Mouse (Mus musculus) urinary bladder, adult 2 months (tissue): ENCODE measurements at regions not wholly inside any gene's neighbourhood (a gene's known extent, or its start where the extent isn't known, plus 50 kb on each side); places are given as distances from the start of the nearest gene placed in this dataset.

Experiments
- DNase-seq: peaks from one replicate; pipeline ENCODE4 v3.0.0; 2022; ENCODE audit warnings: low spot score

DNA sequence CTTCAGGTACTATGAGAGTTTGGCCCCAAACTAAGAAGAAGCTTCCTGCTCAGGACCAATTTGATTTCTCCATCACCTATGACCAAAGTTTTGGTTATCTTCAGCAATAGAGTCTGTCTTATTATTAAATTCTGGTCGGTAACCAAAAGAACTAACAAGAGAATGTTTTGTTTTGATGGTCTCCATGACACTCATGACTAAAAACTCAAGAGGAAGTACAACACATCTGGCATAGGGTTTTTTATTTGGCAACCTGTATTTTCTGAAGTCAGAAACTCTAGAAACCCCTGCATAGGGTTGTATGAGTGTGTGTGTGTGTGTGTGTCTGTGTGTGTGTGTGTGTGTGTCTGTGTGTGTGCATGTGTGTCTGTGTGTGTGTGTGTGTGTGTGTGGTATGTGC is 310.5 kb downstream of the Ptprc start:
- DNase-seq: no peak

DNA sequence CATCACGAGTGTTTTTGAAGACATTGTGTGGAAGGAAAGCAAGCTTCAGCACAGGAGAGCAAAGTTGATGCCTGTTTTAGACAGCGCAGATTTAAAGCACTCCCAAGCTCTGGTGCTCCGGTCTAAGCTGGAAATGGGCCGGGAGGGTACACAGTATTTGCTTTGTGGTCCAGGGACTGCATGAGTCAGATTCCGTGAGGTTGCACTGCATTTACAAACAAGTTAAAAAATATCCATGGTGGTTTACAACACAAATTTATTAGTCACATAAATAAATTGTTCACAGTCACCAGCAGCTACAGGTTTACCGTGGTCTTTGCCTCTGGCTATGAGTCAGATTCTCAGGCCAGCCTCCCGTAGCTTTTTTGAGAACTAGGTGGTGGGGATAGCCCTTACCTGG is 312.0 kb downstream of the Ptprc start:
- DNase-seq: no peak

DNA sequence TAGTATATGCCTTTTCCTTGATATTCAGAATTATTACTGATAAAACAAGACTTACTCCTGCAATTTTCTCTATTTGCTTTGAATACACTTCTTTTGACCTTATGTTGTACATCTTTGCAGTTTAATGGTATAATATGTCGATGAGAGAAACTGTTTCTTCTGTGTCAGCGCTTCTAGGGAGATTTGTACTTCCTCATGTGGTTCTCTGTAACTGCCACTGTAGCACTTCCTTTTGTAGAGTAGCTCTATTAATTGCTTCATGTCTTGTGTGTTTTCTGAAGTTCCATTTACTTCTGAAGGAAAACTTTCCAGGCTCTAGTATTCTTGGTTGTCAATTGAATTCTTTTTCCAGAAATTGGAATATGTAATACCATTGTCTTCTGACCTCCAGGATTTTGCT is 323.2 kb downstream of the Ptprc start:
- DNase-seq: no peak

DNA sequence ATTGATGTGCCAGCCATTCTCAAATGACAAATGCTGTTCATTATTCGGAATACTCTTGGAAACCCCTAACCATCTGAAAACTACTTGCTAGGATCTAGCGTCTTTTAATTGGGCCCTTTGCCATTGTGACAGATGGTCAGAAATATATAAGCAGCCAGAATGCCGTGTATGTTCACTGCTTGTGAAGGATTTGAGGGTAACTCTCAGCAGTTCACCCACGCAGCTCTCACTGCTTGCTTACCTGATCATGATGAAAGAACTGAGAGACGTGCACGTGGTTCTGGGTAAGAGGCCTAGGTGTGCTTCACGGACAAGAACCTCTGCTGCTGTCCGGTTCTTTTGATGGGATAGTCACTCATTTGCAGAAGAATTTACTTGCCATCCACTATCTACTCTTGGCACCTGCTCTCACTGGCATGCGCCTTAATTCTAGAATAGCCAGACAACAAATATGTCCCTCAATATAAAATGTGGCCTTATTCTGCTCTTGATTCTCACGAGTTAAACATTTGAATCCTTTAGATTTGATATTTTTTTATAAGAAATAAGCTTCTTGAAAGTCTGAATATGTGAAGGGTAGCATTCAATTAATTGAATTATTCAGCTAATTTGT is 328.1 kb downstream of the Ptprc start:
- no peak for DNase-seq

DNA sequence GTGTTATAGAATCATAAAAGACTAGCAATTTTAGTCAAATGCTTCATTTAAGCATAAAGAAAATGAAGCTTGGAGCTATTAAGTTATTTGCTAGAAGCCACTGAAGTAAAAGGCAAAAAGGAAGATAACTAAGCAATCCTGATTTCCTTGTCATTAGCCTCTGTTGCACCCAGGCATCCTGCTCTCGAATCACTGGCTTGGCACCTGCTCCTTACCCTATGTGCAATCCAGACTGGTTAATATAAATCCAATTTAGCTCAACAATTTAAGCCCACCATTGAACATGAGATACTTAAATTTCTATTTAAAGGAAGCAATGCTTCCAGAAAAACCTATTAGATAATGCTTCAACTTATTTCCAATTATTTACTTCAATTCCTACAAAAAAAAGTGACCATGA is 328.7 kb downstream of the Ptprc start:
- no peak for DNase-seq

DNA sequence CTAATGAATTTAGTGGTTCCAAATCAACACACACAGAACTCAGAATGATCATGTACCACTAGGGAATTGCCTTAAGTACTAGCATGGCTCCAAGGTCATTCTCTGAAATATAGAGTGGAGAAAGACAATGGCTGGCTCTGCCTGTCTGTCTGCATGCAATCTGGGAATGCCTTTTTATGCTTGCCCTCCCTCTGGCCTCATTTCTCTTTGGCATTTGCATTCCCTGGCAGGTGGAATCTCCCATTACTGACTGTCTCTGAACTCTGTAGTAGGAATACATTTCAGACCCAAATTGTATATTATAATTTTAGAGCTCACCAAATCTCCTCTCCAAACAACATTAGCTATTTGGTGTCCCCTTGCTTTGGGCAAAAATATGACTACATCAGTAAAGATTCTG is 335.0 kb downstream of the Ptprc start:
- DNase-seq: no peak

DNA sequence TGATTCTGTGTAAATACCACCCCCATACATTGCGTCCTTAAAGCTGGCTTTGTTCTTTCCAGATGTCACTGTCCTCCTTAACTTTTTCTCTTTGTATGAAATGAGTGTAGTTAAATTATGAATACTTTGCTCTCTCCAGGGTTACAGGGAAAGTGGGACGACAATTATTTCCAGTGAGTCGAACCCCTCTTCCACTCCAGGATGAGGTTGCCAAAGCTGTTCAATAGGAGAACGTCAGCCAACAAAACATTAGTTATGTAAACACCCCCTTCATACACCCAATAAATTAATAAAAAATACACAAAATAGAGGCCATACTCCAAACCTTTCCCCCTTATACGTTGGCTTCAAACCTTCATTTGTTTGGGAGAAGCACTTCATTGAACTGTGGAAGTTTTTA is 335.8 kb downstream of the Ptprc start:
- no peak for DNase-seq

DNA sequence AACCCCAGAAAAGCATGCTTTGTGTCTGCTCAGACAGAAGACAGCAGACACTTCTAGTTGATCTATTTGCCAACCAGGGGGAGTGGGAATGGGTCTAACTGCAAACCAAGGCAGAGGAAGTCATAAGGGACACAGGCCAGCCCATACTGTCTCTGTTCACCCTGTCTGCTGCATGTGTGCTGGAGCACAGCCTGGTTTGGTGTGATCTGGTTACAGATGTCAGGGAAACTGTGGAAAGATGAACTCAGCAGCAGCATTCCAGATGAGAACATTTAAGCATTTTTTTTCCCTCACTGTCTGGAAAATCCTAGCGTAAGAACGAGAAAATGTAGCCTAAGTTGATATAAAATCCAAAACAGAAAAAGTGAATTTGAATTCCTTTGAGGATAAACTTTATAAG is 336.2 kb downstream of the Ptprc start:
- no peak for DNase-seq

DNA sequence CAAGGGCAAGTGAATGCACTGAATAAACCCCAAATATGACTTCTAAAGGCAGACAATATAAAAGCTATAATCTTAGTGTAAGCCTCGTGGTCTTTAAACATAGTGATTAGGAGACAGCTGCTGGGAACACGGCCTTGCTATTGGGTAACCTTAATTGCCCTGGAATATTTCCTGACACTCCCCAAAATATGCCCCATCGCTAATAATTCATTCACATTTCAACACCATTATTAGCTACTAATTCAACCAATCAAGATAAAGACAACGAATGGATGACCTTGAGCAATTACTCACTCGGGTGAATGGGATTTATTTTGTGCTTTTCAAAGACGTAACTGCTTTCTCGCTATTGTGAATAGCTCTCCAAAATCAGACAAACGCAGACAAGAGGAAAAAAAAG is 337.2 kb downstream of the Ptprc start:
- no peak for DNase-seq

DNA sequence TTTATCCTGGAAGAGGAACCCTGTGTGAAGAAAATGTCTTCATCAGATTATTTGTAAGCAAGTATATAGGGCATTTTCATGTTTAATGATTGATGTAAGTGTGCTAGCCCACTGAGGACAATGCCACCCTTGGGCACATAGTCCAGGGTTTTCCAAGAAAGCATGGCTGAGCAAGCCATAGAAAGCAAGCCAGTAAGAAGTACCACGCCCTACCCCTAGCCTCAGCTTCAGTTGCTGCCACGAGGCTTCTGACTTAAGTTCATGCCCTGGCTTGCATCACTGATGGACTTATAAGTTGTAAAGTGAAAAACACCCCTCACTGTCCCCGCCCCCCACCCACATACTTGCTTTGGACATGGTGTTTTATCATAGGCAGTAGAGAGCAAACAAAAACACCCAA is 342.0 kb downstream of the Ptprc start:
- DNase-seq: no peak

DNA sequence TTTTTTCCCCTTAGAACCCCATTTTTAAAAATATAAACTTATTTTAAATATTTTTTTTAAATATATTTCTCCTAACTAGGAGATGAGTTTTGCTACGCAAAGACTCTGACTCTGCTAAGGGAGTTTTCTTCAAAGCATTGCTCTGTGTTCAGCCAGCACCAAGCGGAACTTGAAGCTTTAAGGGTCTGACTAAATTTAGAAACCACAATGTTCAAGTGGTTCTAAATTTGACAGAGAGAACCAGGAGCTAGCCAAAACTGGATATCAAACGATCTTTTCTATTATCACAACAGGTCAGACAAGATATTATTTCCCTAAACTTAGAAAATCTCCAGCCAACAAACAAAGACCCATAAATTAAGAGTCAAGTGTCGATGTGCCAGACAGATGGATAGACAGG is 344.2 kb downstream of the Ptprc start:
- DNase-seq: no peak

DNA sequence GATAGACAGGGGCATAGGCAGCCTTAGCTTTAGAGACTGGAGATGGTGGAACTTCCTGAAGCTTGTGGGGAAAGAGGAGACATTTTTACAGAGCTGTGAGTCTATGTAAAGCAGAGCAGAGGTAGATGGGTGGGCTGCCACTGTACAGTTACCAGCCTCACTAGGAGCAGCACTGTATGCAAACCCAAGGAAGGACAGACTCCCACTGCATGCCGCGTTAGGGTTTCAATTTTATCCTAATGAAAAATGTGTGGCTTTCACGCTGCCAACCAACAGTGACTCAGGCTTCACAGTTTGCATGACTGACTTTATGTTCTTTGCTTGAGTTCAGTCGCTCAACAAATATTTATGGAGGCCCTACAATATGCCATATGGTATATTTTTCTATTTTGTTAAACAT is 348.1 kb downstream of the Ptprc start:
- DNase-seq: no peak

DNA sequence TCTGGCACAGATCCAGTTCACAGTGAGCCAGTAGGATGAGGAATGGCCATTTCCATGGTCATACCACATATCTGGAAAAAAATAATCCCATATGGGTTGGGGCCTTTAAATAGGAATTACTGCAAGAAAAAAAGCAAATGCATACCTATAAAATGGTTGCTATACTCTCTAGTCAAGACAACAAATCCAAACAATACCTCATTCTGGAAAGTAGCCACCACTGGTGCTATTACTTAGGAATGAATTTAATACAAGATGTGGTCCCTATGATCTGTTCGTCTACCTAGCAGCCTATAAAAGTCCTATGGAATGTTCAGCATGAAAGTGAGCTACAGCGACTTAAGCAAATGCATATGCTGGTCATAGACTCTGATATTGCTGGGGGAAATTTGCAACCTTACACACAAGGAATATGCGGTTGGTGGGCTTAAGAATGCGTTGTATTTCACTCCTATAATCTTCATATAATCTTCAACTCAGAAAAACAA is 360.1 kb downstream of the Ptprc start:
- DNase-seq: no peak

DNA sequence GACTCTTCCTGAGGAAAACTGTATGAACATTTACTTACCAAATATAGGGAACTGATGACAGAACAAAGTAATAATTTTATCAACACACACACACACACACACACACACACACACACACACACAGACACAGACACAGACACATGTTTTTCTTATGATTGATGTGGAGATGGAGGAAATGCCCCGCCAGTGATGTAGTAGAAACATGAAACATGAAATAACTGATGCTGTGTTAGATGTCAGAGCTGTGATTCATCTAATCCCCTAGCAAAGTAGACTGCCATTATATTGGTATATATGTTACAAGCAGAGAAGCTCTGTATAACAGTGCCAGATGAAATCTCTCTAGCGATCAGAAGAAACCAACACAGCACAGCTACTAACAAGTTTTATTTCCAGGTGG is 361.0 kb downstream of the Ptprc start:
- no peak for DNase-seq

DNA sequence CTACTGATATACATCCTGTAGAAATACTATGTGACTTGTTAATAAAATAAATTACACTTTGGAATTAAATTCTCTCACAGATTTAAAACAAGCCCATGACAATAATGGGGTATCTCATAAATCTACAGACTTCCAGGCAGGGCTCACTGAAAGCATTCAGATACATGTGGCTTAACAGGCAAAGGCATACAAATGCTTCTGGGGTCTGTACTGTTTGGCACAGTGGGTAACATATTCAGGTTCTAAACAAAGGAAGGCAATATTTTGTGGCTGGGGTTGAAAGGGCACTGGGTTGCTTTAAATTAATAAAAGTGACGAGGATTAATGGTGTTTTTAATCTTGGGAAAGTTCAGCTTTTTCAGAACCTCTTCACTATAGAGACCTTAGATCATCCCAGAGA is 361.8 kb downstream of the Ptprc start:
- DNase-seq: no peak

DNA sequence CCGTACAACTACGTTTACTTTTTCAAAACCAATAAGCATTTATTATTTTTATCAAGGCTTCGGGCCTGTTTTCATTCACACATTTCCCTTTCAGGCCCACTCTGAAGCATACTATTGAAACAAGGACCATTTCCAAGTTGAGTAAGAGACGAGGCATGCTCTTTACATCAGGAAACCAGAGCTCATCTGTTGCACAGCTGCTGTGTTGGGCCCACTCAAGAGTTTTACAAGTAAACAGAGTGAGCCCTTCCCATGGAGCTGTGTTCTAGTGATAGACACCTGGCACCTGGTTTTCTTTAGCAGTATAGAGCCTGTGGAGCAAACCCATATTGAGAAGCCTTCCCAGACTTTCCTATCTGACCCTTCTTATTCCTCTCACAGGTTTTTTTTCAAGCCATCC is 363.5 kb downstream of the Ptprc start:
- no peak for DNase-seq

DNA sequence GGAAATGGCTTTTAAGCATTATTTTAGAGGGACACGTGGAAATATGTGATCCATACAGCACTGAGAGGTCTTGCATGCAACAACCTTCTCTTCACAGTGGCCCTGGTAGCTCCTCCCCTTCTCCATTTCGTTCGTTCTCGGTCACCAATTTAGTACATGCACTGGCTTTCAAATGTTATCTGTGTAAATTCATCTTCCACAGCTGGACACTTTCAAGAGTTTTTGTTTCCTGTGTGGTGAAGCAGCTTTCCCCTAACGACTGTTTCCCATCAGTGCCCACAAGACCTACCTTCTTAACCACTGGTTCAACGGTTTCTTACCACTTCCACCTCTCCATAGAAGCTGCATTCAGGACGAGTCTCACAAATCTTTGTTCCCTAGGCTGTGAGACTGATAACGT is 368.8 kb downstream of the Ptprc start:
- no peak for DNase-seq

DNA sequence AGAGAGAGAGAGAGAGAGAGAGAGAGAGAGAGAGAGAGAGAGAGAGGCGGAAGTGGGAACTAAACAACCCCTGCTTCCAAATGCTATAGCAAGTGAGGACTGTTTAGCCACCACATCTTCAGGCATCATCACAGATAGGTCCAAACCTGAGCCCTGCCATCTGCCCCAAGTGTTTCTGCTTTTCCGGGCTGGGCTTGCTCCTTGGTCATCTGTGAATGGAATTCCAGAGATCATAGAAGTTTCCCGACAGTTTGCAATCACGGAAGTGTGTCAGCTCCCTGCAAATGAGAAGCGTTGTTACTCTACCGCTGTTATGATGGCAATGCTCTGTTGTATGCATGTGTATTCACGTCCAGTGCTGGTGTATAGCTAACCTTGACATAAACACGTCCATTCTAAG is 369.3 kb downstream of the Ptprc start:
- no peak for DNase-seq

DNA sequence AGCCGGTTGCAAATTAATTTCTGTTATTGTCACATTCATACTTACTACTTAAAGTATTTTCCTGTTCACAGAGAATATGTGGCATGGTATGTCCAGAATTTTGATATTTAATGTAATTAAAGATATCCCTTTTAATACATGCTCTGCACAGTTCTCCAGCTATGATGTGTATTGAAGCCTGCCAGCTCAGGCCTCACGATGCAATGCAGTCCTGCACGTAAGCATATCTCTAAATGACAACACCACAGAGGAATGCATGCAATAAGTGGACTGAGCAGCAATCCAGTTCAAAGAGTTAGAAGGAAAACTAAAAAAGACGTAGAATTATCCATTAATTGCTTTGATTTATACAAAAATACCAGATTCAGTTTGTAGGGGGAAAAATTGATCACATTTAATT is 373.4 kb downstream of the Ptprc start:
- no peak for DNase-seq

DNA sequence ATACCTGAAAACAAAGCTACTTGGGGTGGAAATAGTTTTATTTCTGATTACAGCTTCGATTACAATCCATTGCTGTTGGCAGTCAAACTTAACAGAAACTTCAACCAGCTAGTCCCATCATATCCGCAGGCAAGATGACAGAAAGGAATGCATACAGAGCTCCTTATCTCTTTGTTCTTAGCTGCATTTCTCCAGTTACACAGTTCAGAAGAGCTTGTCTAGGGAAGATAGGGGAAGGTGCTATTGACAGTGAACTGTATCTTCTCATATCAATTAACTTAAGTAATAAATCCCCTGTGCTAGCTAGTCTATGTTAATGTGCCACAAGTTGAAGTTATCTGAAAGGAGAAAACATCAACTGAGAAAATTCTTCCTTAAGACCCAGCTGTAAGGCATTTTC is 374.8 kb downstream of the Ptprc start:
- no peak for DNase-seq

DNA sequence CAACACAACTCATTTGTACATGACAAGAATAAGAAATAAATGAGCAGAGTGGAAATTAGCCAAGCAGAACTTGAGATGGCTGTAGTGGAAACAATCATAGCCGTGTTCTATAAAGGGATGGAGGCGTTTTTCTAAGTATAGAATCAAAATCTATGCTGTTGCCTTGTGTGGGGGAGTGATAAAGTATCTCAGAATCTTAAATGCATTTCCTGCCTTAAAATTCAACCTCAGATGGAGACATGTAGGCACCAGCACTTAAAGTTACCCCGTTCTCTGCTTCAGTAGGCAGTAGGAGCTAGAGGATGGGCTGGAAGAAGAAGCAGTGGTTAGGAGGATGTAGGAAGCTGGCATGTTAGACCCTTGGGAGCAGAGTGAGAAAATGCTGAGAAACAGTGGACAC is 386.7 kb downstream of the Ptprc start:
- DNase-seq: no peak

DNA sequence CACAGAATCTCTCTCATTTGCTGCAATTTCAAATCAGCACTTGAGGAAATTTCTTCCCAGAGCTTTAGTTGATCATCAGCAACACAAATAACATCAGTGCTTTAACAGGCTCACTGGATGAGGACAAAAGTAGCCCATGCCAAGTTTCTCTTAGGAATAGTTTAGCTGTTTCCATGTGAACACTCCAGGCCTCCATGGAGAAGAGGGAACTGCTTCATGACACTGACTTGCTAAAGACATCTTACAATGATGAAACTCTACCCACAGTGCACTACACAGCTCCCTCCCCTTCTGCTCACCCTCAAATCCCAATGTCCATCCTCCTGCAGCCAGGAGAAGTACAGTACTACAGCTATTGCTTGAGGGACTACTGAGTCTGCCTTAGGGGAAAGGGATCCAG is 388.9 kb downstream of the Ptprc start:
- DNase-seq: no peak

DNA sequence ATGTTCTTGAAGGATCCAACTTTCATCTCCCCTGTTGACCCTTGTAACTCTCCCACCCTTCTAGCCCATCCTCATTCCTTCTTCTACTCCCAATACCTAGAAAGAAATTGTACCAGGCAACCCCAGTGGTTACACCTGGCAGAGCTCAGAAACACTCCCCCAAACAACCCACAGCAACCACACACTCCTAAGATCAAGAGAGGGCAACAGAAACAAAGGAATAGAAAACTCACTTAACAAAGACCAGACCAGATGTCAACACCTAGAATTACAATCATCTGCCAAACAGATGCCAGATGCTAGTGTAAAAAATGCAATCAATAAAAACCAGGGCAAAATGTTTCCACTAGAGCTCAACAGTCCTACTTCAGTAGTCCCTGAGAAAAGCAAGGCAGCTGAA is 400.9 kb downstream of the Ptprc start:
- no peak for DNase-seq

DNA sequence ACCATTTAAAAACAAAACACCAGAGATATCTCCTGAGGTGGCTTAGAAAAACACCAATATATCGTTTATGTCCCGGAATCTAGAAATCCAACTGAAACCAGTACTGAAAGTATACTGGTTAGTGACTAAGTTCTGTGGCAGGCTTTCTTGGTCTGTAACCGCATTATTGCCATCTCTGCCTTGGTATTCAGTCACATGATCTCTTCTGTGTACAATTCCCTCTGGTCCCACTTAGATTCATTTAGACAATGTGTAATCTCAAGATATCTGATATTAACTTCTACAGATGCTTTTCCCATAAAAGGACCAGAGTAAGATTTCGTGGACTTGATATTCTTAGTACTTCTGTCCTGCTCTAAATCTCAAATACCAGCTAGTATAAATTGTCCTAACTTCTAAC is 414.7 kb downstream of the Ptprc start:
- DNase-seq: no peak
